Mouse (Mus musculus) midbrain, embryonic 11.5 days (tissue): ENCODE measurements at regions not wholly inside any gene's neighbourhood (a gene's known extent, or its start where the extent isn't known, plus 50 kb on each side); places are given as distances from the start of the nearest gene placed in this dataset.

Source experiments
- ATAC-seq: fragments of 200-750 bp; cut with Nextera tagmentation; 2 replicates; pipeline ENCODE4 v1.8.0; 2017; ENCODE audit warnings: moderate TSS enrichment, moderate library complexity; ENCODE audit not compliant: low FRiP score
- DNase-seq: peaks from one replicate; pipeline ENCODE4 v3.0.0; 2015; ENCODE audit warnings: low spot score; ENCODE audit errors: missing footprints
- H3K27ac ChIP-seq: fragments of 300-500 bp; sonication (generic); 2 replicates; pipeline ENCODE4 v1.5.1; 2014; ENCODE audit warnings: low read depth, low read length
- H3K27me3 ChIP-seq: fragments of 300-500 bp; sonication (generic); 2 replicates; pipeline ENCODE4 v1.6.1; 2014; ENCODE audit warnings: mild to moderate bottlenecking, low read length, moderate library complexity, mixed read lengths; ENCODE audit not compliant: control insufficient read depth, insufficient read depth
- H3K36me3 ChIP-seq: fragments of 300-500 bp; sonication (generic); 2 replicates; pipeline ENCODE4 v1.6.1; 2014; ENCODE audit warnings: mild to moderate bottlenecking, low read length, moderate library complexity, mixed read lengths; ENCODE audit not compliant: control insufficient read depth, insufficient read depth
- H3K4me1 ChIP-seq: fragments of 300-500 bp; sonication (generic); 2 replicates; pipeline ENCODE4 v1.6.1; 2014; ENCODE audit warnings: low read length; ENCODE audit not compliant: control insufficient read depth, insufficient read depth
- H3K4me2 ChIP-seq: fragments of 300-500 bp; sonication (generic); 2 replicates; pipeline ENCODE4 v1.6.1; 2014; ENCODE audit warnings: mild to moderate bottlenecking, moderate library complexity
- H3K4me3 ChIP-seq: fragments of 300-500 bp; sonication (generic); 2 replicates; pipeline ENCODE4 v1.5.1; 2014; ENCODE audit warnings: low read depth, low read length
- H3K9ac ChIP-seq: fragments of 300-500 bp; sonication (generic); 2 replicates; pipeline ENCODE4 v1.6.1; 2014; ENCODE audit warnings: low read length
- H3K9me3 ChIP-seq: fragments of 300-500 bp; sonication (generic); 2 replicates; pipeline ENCODE4 v1.6.1; 2016; ENCODE audit warnings: low read length; ENCODE audit not compliant: control insufficient read depth
- WGBS: fragments of 180-500 bp; shearing (Covaris S2); extraction: QIAGEN DNeasy Blood & Tissue Kit; methylation state at CpG from one replicate; pipeline ENCODE4 v1.1.7; 2014; 5-methylcytosine and 5-hydroxymethylcytosine counted together

DNA sequence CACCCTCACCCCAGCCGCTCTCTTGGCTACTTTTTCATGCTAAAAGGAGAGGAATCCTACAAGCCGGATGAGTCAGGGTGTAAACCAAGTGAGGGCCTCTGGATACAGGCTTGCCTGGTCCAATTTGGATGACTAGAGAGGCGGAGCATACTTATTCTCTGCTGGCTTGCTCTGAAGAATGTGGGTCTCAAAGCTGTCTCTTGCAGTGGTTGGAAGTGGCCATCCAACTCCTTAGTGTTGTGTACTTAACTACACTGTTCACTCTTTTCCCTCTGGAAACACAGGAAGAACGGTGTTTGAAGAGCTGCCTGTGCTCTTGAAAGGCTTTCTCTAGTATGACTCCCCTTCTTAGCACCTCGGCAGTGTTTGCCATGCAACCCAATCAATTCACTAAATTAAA lies 208.7 kb upstream of the Jade1 start:
- 56% methylated on average over 5 of the region's 5 CpGs for WGBS
- ATAC-seq (no peak), DNase-seq (no peak)
- Histone ChIP-seq H3K27ac (no peak overlapping the region), H3K27me3 (no peaks in the 10 kb centered on the region), H3K36me3 (no peaks in the 10 kb centered on the region), H3K4me3 (no peak overlapping the region), H3K9ac (no peak overlapping the region), H3K4me1 (no peaks in the 10 kb centered on the region), H3K9me3 (no peaks in the 10 kb centered on the region), H3K4me2 (no peak overlapping the region)

DNA sequence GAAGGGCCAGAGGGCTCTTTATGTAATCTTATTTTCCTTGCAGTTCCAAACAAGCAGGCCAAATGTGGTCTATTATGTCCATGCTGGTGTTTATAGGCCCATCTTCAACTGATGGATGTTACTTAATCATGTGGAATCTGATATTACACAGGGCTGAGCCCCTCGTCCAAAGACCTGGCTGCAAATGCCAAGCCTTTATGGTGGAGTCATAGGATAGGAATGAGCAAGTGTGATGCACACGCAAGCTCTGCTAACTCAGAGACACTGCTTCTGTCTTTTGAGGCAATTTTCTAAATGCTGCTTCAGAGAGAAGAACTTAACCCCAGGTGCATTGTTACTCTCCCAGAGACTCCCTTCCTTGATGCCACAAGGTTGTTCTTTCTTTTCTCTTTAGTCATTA lies 212.1 kb upstream of the Jade1 start:
- WGBS = 91% methylated on average over 2 of the region's 2 CpGs
- H3K4me3 ChIP-seq = no peak overlapping the region
- no peak overlapping the region for H3K27ac ChIP-seq

DNA sequence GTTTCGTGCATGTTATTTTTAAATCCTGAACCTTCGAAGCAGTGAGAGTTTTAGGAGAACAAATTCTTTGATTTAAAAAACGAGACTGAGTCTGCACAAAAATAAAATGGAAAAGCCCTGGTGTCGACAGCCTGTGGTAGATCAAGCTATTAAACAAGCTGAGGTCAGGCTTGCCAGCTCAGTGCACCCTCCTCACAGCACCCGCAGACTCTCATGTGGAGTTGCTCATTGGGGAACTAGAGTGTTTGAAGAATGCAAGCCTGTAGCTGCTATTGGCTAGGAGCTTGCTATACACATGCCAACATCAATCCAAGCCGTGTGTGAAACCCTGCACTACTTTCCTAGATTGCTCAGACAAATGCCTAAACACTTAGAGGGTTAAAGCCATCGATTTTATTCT lies 223.1 kb upstream of the Jade1 start:
- ATAC-seq (no peak), DNase-seq (no peak)
- H3K36me3 ChIP-seq = no peaks in the 10 kb centered on the region
- H3K27me3 ChIP-seq = no peaks in the 10 kb centered on the region
- 71% methylated on average over 7 of the region's 7 CpGs for WGBS
- H3K4me1 ChIP-seq = no peaks in the 10 kb centered on the region
- H3K9ac ChIP-seq = no peak overlapping the region
- H3K9me3 ChIP-seq = no peaks in the 10 kb centered on the region
- no peak overlapping the region for H3K27ac ChIP-seq
- no peak overlapping the region for H3K4me2 ChIP-seq
- H3K4me3 ChIP-seq = no peak overlapping the region

More for the DNA sequence above, 212.1 kb upstream of the Jade1 start:
- no peak overlapping the region for H3K9ac ChIP-seq
- no peaks in the 10 kb centered on the region for H3K9me3 ChIP-seq
- no peak for DNase-seq
- no peak for ATAC-seq
- H3K4me2 ChIP-seq = no peak overlapping the region
- no peaks in the 10 kb centered on the region for H3K4me1 ChIP-seq
- H3K27me3 ChIP-seq = no peaks in the 10 kb centered on the region
- H3K36me3 ChIP-seq = no peaks in the 10 kb centered on the region

DNA sequence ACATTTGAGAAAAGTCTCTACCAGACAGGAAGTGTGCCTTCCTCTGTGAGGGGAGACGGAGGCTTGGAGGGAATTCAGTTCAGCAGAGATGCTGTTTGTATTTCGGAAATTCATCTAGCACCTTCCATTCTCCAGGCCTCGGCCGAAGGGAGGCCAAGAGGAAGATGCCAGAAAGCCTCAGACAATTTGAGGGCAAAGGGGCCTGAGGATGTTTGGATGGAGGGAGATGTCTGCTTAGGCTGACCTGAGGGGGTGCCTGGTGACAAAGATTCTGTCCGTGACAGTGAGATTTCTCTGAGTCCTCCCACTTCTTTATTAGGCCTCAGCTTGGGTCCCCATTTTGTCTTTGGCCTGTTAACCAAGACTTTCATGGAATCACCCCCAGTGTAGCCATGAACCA lies 225.2 kb upstream of the Jade1 start:
- H3K4me1 ChIP-seq = no peaks in the 10 kb centered on the region
- H3K9ac ChIP-seq = no peak overlapping the region
- H3K9me3 ChIP-seq = no peaks in the 10 kb centered on the region
- H3K27me3 ChIP-seq = no peaks in the 10 kb centered on the region
- H3K4me3 ChIP-seq = no peak overlapping the region
- DNase-seq = no peak
- ATAC-seq = no peak
- H3K4me2 ChIP-seq = no peak overlapping the region
- no peak overlapping the region for H3K27ac ChIP-seq
- WGBS = 85% methylated on average over 5 of the region's 5 CpGs
- H3K36me3 ChIP-seq = no peaks in the 10 kb centered on the region

DNA sequence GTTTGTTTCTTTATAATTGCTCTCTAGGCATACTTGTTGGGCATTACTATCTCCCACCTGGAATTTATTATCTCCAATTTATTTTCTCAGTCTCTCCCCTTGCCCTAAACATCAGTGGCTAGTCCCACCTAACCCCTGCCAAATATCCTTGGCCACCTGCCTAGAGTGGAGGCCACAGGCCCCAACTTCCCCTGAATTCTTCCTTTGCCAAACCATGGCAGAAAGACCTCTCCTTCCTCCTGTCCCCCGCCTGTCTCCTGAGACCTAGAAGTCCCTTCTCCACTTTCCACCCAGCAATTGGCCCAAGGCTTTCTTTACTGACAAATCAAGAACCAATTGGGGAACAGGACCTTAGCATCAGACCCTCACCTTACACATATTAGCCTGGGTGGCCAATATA lies 226.7 kb upstream of the Jade1 start:
- Histone ChIP-seq H3K27ac (no peak overlapping the region), H3K9me3 (no peaks in the 10 kb centered on the region), H3K9ac (no peak overlapping the region), H3K4me1 (no peaks in the 10 kb centered on the region), H3K4me3 (no peak overlapping the region), H3K36me3 (no peaks in the 10 kb centered on the region), H3K27me3 (no peaks in the 10 kb centered on the region), H3K4me2 (no peak overlapping the region)
- ATAC-seq (no peak), DNase-seq (no peak)
- WGBS = 91% methylated on average over 1 of the region's 1 CpGs

DNA sequence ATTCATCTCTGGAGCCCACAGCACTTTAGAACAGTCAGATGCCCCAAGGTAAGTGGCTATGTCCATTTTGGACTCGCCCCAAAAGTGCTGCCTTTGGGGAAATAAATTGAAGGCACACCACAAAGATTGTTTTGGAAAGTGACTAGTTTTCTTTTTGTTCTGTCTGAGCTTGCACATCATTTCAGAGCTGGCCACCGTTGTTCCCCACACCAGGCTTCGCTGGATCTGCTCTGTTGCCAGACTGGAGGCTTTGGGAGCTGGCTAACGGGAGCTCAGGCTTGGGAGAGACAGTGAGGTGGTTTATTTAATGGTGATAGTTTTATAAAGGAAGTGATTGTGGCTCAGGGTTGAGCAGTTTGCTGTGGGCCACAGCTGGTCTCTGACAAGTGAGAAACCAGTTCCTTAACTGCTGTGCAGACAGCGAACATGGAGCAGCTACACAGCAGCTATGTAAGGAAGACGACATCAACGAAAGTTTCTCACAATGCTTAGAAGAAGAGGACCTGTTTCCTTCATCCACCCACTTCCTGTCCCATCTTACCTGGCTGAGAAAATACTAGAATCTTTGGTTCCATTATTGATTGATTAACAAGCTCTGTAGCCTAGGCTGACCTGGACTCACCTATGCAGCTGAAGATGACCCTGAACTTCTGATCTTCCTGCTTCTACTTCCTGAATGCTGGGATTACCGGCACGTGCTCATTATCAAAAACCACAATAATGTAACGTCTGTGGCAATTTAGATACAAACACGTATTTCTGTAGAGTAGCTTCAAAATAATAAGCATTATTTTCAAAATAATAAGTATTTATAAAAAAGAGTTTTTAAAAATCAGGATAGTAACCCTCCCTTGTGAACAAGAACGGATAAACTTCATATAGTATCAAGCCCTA lies 229.1 kb upstream of the Jade1 start:
- Histone ChIP-seq H3K9me3 (no peaks in the 10 kb centered on the region), H3K27ac (no peak overlapping the region), H3K9ac (no peak overlapping the region), H3K27me3 (no peaks in the 10 kb centered on the region), H3K4me1 (no peaks in the 10 kb centered on the region), H3K4me2 (no peak overlapping the region), H3K36me3 (no peaks in the 10 kb centered on the region), H3K4me3 (no peak overlapping the region)
- DNase-seq (no peak), ATAC-seq (no peak)
- 83% methylated on average over 12 of the region's 12 CpGs for WGBS

DNA sequence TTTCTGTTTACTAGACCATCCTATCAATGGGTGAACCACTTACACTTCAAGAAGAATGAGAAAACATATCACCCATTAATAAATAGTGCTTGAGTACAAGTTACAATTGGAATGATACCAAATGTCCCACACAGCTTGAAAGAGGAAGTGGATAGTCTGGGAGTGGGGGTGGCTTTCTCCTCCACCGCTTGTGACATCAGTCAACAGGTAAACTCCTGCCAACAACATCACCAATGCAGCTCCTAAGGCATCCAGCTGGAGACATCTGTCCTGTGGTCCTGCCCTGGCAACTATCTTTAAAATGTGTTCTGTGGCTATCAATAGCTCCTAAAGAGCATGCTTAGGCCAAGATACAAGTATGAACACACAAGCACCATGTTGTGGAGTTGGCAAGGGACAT lies 233.7 kb upstream of the Jade1 start:
- Histone ChIP-seq H3K4me3 (no peak overlapping the region), H3K27me3 (no peaks in the 10 kb centered on the region), H3K9me3 (no peaks in the 10 kb centered on the region), H3K36me3 (no peaks in the 10 kb centered on the region), H3K27ac (no peak overlapping the region), H3K4me1 (no peaks in the 10 kb centered on the region), H3K4me2 (no peak overlapping the region), H3K9ac (no peak overlapping the region)
- no peak for DNase-seq
- no peak for ATAC-seq
- 87% methylated on average over 1 of the region's 1 CpGs for WGBS

DNA sequence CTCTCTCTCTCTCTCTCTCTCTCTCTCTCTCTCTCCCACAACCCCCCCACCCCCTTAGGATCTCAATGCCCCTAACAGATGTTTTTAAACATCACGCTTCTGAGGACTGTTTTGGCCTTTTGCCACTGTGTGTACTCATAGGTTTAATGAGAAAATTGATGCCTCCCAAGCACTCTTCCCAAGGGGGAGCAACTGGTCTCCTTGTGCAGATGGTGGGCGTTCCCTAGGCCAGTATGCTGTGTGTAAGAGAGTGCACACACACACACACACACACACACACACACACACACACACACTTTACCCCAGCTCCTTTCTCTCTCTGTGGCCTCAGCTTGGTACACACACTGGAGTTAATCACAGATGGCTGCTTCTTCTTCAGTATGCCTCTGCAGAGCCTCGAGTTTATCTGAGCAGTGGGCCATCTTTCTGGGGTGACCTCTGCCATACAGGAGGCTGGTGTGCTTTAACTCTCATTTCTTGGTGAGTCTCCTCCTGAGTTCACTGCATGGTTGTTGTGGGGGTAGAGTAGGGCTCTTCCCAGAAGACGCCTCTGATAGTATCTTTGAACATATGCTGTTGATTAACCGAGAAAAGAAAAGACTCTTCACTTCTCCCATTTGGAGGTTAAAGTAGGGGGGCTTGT lies 236.2 kb upstream of the Jade1 start:
- 0 out of 2 replicates have a peak, but pooled peaks have one; percentile 19 for ATAC-seq
- H3K27ac ChIP-seq = no peak overlapping the region
- no peak overlapping the region for H3K9ac ChIP-seq
- H3K4me3 ChIP-seq = no peak overlapping the region
- H3K9me3 ChIP-seq = no peaks in the 10 kb centered on the region
- H3K27me3 ChIP-seq = no peaks in the 10 kb centered on the region
- WGBS = 68% methylated on average over 5 of the region's 5 CpGs
- H3K4me1 ChIP-seq = no peaks in the 10 kb centered on the region
- no peaks in the 10 kb centered on the region for H3K36me3 ChIP-seq
- H3K4me2 ChIP-seq = no peak overlapping the region
- DNase-seq = no peak
